Mouse (Mus musculus) adrenal gland, postnatal 10 days (tissue): ENCODE measurements around the gene Ppt2. TPM values are rescaled to one million over a fixed set of nuclear protein-coding genes. Genes with fewer than 3 reads are reported as not detected.

Source experiments
- DNase-seq: peaks from one replicate; pipeline ENCODE4 v3.0.0; 2021; ENCODE audit warnings: mixed read lengths
- long read RNA-seq, 2 experiments: library from polyadenylated mRNA; stranded (forward); transcript quantifications; one replicate each; pipeline ENCODE4 v2.0.0; 2021
- total RNA-seq, 2 experiments: library from RNA; stranded (reverse); gene quantifications; 2 replicates each; pipeline ENCODE4 v1.2.3; 2021

Ppt2 gene
- 10 to 100 TPM; 47.8 to 48.0 TPM for total RNA-seq
- long read RNA-seq, experiment 1, transcript Ppt2-209 (9 exons, 1,710 nt): major isoform, 5 of 21 reads
- long read RNA-seq, experiment 1, partial matches to known transcripts: 2 of 21 reads
- long read RNA-seq, experiment 1, other reads (novel, unspliced or antisense): 12 of 21 reads
- long read RNA-seq, experiment 2, transcript Ppt2-209 (9 exons, 1,710 nt): major isoform, 5 of 21 reads
- long read RNA-seq, experiment 2, partial matches to known transcripts: 3 of 21 reads
- long read RNA-seq, experiment 2, other reads (novel, unspliced or antisense): 12 of 21 reads

GRCm38 (mm10) chr17:34627943-34628643, at the start of gene Ppt2:
Gene Ppt2, minus strand, starts transcription at chr17:34628510.
- peak; percentile 79 for DNase-seq

DNA sequence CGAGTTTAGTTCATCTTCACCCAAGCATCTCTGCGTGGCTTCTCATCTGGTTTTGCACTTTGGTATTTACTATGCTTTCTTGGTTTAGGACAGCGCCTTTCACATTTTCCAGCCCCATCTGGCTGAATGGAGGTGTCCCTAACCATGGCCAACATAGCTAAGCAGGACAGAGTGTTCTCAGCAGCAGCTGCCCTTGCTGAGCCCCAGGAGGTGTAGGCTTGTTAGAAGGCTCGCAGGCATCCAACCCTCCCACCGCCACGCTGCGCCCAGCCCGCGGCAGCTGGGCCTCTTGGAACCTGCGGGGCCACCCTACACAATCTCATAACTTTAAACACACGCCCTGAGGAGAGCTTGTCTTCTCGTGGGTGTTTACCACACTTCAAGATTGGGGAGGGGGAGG, 48.4 kb upstream of the Ppt2 start:
- DNase-seq: no peak

GRCm38 (mm10) chr17:34676093-34676460, 47.8 kb upstream of the Ppt2 start:
- no peak for DNase-seq

GRCm38 (mm10) chr17:34675205-34676092, 47.1 kb upstream of the Ppt2 start:
- DNase-seq: no peak

DNA sequence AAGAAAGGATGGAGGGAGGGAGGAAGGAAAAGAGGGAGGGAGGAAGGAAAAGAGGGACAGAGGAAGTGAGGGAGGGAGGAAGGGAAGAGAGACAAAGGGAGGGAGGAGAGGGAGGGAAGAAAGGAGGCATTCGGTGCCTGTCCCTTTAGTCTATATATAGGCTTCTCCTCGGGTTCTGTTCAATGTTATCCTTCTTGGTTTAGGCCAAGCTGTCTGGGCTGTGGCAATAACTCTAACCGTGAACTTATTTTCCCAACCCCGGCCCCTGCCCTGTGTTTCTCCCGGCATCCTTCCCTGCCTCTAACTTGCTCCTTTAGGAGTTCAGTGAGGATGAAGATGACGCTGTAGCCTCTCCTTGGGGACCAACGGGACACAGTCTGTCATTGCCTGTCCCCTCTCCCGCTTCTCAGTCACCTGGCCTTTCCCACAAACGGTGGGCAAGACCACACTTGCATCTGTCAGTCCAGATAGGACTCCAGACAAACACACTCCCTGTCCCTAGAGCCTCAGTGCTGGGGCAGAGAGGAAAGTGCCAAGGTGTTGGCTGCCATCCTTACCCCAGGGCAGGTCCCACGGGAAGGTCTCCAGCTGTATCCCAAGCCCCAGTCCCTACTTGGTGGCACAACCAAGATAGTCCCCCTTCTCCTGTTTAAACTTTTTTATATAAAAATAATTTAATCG, 46.4 kb upstream of the Ppt2 start:
- DNase-seq: peak; percentile 47

DNA sequence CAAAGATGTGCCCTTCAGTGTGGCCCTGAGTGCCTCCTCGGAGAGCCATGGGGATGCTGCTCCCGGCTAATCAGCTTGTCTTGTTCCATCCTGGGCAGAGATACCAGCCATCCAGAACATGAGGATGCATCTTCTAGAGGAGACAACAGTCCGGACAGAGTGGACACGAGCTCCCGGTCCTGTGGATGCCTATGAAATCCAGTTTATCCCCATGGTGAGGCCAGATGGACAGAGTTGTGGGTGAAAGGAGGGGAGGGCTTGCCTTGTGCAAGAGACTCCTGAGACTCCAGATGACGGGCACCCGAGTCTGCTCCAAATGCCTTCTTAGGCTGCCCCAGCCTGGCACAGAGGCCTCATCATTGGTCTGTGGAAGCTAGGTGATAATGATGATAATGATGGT, 44.8 kb upstream of the Ppt2 start:
- no peak for DNase-seq

- no peak for DNase-seq
Observed at GRCm38 (mm10) chr17:34672246-34672792, 44.0 kb upstream of the Ppt2 start.

- DNase-seq: no peak
Observed at GRCm38 (mm10) chr17:34671151-34672066, 43.1 kb upstream of the Ppt2 start.

DNA sequence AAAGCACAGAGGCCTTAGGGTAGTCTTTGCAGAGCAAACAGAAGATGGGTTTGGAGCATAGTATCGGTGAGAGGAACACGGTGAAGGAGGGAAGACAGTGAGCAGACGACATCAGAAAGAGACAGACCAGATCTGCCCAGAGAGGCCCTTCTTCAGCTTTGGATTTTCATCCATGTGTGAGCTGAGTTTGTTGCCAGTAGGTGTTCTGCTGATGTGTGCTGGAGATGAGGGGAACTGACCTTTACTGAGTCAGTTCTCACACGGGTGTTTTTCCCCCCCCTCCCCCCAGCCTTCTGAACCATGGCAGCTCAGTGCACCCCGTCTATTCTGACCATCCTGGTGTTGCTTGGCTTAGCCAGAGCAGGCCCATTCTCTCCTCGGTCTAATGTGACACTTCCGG, 41.9 kb upstream of the Ppt2 start, which contains the start of gene Tnxb:
Gene Tnxb, plus strand, starts transcription at position 301 of the 400 bp plus-strand sequence.
- no peak for DNase-seq

DNA sequence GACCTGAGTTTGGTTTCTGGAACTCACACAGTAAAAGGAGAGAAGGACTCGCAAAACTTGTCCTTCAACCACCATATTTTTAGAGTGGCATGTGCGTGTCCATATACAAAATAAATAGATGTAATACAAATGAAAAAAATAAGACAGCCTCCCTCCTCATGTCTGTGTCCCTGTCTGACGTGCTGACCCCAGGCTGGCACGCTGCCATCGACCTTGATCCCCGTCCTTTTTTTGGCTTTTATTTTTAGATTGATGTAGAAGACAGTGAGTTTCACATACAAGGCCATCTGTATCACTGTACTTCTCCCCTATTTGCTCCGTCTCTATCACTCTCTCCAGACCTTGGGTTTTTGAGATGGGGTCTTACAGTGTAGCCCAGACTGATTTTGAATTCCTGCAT, 36.2 kb upstream of the Ppt2 start:
- DNase-seq: peak; percentile 52

GRCm38 (mm10) chr17:34663558-34663957, 35.2 kb upstream of the Ppt2 start:
- no peak for DNase-seq

DNA sequence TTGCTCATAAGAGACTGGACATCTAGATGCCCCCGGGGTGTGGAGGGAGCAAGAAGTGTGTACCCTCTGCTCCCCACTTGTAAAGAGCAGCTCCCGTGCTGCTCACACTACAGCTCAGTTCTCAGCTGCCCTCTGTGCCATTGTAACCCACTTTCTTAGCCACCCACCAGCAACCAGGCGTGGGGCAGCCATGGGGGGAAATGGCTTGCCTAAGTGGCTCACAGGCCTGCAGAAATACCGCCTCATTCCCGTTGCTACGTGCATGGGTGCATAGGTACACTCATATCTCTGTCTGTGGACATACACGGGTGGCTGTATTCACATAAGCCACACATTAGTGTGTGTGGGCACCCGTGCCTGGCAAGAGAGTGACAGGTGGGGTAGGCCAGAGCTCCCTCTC, 34.7 kb upstream of the Ppt2 start:
- DNase-seq: no peak

- no peak for DNase-seq
Observed at GRCm38 (mm10) chr17:34662468-34662867, 34.2 kb upstream of the Ppt2 start.

DNA sequence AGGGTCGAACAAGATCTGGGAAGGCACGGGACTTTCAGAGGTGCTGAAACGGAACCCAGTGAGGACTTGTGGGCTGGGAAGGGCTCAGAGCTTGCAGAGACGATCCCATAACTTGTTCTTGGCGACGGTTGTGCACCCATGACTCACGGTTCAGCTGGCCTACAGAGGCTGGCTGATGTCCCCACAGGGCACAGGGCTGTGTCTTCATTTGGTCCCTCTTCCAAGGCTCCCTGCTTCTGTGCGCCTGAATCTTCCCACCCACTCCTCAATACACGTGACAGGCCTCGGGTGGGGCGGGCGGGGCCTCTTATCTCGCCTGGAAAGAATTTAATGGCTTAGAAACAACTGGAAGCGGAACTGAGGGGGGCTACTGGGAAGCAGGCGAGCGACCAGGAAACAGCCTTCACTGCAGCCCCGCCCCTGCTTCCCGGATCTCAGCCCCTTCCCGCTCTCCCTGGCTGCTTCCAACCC, 32.8 kb upstream of the Ppt2 start:
- peak; percentile 57 for DNase-seq

GRCm38 (mm10) chr17:34660259-34660820, 32.0 kb upstream of the Ppt2 start:
- no peak for DNase-seq

DNA sequence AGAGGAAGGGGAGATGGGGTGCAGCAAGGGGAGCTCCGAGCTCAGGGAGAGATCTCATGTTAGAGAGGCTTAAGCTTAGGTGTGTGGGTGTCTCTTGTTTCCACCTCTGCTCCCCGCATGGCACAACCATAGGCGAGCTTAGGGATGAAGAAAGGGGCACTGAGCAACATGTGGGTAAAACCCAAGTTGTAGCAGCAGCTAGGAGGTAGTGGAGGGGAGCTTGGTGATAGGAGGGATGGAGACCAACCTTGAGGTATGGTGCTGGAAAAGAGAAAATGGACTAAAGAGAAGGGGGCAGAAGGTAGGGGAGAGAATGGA, 31.5 kb upstream of the Ppt2 start:
- no peak for DNase-seq

DNA sequence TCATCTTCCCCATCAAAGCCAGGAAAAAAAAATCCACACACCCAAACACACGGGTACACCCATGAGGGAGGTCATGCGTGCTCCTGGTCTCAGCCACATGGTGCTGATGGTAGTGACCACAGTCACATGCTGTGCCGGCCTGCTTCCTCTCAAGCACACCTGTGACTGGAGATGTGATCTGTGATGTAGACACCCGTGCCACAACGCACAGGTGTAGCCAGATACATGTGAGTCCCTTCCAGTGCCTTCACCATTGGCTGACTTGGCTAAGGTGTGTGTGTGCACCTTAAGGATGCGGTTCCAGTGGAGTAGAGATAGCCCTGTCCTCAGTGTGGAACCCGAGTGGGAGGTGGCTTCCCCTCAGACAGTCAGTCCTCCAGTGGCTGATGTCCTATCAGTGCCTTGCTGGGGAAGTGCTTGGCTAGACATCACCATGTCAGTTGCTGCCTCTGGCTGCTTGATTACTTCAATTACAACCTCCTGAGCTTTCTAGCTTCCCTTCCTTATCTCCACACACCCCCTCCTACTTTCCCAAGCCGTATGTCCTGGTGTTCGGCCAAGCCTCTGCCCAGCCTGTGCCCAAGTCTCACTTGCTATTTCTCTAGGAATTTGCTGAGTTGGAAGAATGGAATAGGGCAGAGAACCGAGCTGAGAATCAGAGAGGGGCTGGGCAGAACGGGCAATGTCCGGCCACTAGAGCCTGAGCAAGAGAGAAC, 31.0 kb upstream of the Ppt2 start:
- DNase-seq: no peak

DNA sequence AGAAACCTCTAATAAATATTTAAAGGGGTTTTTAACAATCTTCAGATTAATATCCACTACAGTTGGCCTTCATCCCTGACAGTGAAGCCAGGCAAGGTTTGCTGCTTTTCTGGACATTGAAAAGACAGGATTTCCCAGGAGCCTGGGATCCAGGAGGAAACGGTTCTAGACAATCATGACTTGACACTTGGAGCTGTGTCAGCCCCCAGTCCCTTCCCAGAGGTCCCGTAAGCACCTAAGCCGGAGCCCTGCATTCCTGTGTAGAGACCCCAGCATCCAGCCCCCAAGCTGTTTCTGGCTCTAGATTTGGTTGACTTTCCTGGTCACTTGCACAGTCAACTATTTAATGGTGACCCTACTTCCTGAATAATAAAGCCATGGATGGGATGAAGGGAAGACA, 30.3 kb upstream of the Ppt2 start:
- no peak for DNase-seq

DNA sequence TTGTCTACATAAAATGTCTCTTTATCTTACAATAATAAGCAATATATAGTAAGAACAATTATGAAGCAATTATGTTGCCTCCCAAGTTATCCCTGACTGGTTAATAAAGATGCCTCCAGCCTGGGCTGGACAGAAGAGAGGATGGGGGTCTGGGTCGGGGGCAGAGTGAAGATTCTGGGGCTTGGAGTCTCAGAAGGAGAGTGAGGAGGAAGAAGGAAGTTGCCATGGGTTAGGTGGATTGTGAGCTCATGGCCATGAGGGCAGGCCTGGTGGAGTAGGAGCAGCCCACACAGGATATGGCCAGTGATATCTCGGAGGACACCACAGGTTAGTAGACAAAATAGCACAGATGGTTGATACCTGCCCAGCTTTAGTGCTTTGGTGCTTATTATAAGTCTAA, 29.8 kb upstream of the Ppt2 start:
- no peak for DNase-seq

DNA sequence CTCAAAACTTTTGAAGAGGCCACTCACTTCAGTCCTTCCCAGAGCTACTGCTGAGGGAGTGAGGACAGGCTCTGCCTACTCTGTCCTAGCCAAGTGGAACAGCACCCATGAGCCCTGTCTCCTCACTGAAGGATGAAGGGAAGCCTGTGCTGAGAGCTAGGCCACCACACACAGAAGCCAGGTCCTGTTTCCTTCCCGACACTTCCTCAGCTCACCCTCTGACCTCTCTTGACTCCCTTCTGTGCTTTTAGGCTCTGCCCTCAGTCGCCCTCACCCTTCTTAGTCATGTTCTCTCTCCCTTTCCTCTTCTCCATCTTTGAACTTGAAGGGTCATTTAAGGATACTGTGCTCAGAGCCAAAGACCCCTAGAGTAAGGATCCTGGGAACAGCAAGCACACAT, 29.0 kb upstream of the Ppt2 start:
- DNase-seq: no peak
